Mouse (Mus musculus) E14TG2a.4 (cell line): Measurements from ENCODE around the gene Plcl1.

Experiments used
- H3K27me3 ChIP-seq: 2 replicates; pipeline ENCODE4 v1.6.1; 2014; ENCODE audit warnings: low read length, control low read depth; ENCODE audit not compliant: insufficient read depth
- H3K36me3 ChIP-seq: 2 replicates; pipeline ENCODE4 v1.6.1; 2014; ENCODE audit warnings: low read length, control low read depth; ENCODE audit not compliant: insufficient read depth
- H3K4me1 ChIP-seq: replicated peaks from 2 replicates; pipeline ENCODE4 v1.6.1; 2014; ENCODE audit warnings: low read depth, low read length, control low read depth
- H3K4me3 ChIP-seq: replicated peaks from 2 replicates; pipeline ENCODE4 v1.5.1; 2014; ENCODE audit warnings: mild to moderate bottlenecking, low read length
- H3K9me3 ChIP-seq: 2 replicates; pipeline ENCODE4 v1.6.1; 2014; ENCODE audit warnings: low read length, control low read depth
- CTCF ChIP-seq: conservative IDR thresholded peaks from 2 replicates; pipeline ENCODE4 v1.5.1; 2014; ENCODE audit warnings: low read length
- NANOG ChIP-seq: IDR thresholded peaks from 2 replicates; pipeline ENCODE4 v1.6.1; 2014; ENCODE audit warnings: borderline replicate concordance, low read length, mixed read lengths
- POU5F1 ChIP-seq: IDR thresholded peaks from 2 replicates; pipeline ENCODE4 v1.6.1; 2014; ENCODE audit warnings: low read length, borderline replicate concordance

The Plcl1 gene

GRCm38 (mm10) chr1:55588090-55588489, 182.4 kb downstream of the Plcl1 start:
- no peaks in the 10 kb centered on the region for H3K27me3 ChIP-seq
- no peaks in the 10 kb centered on the region for H3K36me3 ChIP-seq
- no peak overlapping the region for H3K4me3 ChIP-seq
- H3K4me1 ChIP-seq: no peaks in the 10 kb centered on the region
- H3K9me3 ChIP-seq: no peaks in the 10 kb centered on the region
- no peak for TF ChIP-seq NANOG
- no peak for TF ChIP-seq CTCF
- no peak for TF ChIP-seq POU5F1

- H3K27me3 ChIP-seq: no peaks in the 10 kb centered on the region
- no peaks in the 10 kb centered on the region for H3K36me3 ChIP-seq
- no peak overlapping the region for H3K4me3 ChIP-seq
- no peaks in the 10 kb centered on the region for H3K9me3 ChIP-seq
- H3K4me1 ChIP-seq: no peaks in the 10 kb centered on the region
- no peak for TF ChIP-seq NANOG
- TF ChIP-seq CTCF: no peak
- TF ChIP-seq POU5F1: no peak
Observed at GRCm38 (mm10) chr1:55590047-55590446, 184.3 kb downstream of the Plcl1 start.

- TF ChIP-seq POU5F1: no peak
- TF ChIP-seq CTCF: no peak
- no peak for TF ChIP-seq NANOG
- Histone ChIP-seq H3K4me1 (no peaks in the 10 kb centered on the region), H3K9me3 (no peaks in the 10 kb centered on the region), H3K36me3 (no peaks in the 10 kb centered on the region), H3K4me3 (no peak overlapping the region), H3K27me3 (no peaks in the 10 kb centered on the region)
Observed at GRCm38 (mm10) chr1:55600496-55600895, 194.8 kb downstream of the Plcl1 start.

- H3K4me1 ChIP-seq: no peaks in the 10 kb centered on the region
- H3K9me3 ChIP-seq: no peaks in the 10 kb centered on the region
- H3K4me3 ChIP-seq: no peak overlapping the region
- no peaks in the 10 kb centered on the region for H3K27me3 ChIP-seq
- H3K36me3 ChIP-seq: no peaks in the 10 kb centered on the region
- no peak for TF ChIP-seq NANOG
- TF ChIP-seq POU5F1: no peak
- no peak for TF ChIP-seq CTCF
Observed at GRCm38 (mm10) chr1:55604593-55604992, 198.9 kb downstream of the Plcl1 start.

GRCm38 (mm10) chr1:55605450-55605849, 199.7 kb downstream of the Plcl1 start:
- Histone ChIP-seq H3K4me3 (no peak overlapping the region), H3K36me3 (no peaks in the 10 kb centered on the region), H3K4me1 (no peaks in the 10 kb centered on the region), H3K27me3 (no peaks in the 10 kb centered on the region), H3K9me3 (no peaks in the 10 kb centered on the region)
- TF ChIP-seq NANOG: no peak

- Histone ChIP-seq H3K27me3 (no peaks in the 10 kb centered on the region), H3K4me3 (no peak overlapping the region), H3K4me1 (no peaks in the 10 kb centered on the region), H3K36me3 (no peaks in the 10 kb centered on the region), H3K9me3 (no peaks in the 10 kb centered on the region)
- no peak for TF ChIP-seq POU5F1
- TF ChIP-seq CTCF: no peak
- no peak for TF ChIP-seq NANOG
Observed at GRCm38 (mm10) chr1:55605956-55606355, 200.2 kb downstream of the Plcl1 start.

- Histone ChIP-seq H3K36me3 (no peaks in the 10 kb centered on the region), H3K4me1 (no peaks in the 10 kb centered on the region), H3K27me3 (no peaks in the 10 kb centered on the region), H3K9me3 (no peaks in the 10 kb centered on the region), H3K4me3 (no peak overlapping the region)
- no peak for TF ChIP-seq CTCF
- no peak for TF ChIP-seq NANOG
- no peak for TF ChIP-seq POU5F1
Observed at GRCm38 (mm10) chr1:55606405-55606804, 200.7 kb downstream of the Plcl1 start.

GRCm38 (mm10) chr1:55612759-55613328, 207.1 kb downstream of the Plcl1 start:
- Histone ChIP-seq H3K27me3 (no peaks in the 10 kb centered on the region), H3K4me1 (no peaks in the 10 kb centered on the region), H3K9me3 (no peaks in the 10 kb centered on the region), H3K36me3 (no peaks in the 10 kb centered on the region), H3K4me3 (no peak overlapping the region)
- TF ChIP-seq CTCF (no peak), POU5F1 (no peak), NANOG (no peak)

- H3K4me1 ChIP-seq: no peaks in the 10 kb centered on the region
- TF ChIP-seq CTCF (no peak), POU5F1 (no peak), NANOG (no peak)
- no peaks in the 10 kb centered on the region for H3K9me3 ChIP-seq
- H3K27me3 ChIP-seq: peaks cover 3% of the 10 kb centered on the region; the same call in 1 of the 2 replicates
- no peak overlapping the region for H3K4me3 ChIP-seq
- no peaks in the 10 kb centered on the region for H3K36me3 ChIP-seq
Observed at GRCm38 (mm10) chr1:55617857-55618256, 212.1 kb downstream of the Plcl1 start.
